Mouse (Mus musculus) skeletal muscle tissue, adult 2 months (tissue): ENCODE results near the gene Rab30.

Experiments used
- DNase-seq: peaks from one replicate; pipeline ENCODE4 v3.0.0-alpha.2; 2012; ENCODE audit warnings: low read depth, low spot score

Gene Rab30

DNA sequence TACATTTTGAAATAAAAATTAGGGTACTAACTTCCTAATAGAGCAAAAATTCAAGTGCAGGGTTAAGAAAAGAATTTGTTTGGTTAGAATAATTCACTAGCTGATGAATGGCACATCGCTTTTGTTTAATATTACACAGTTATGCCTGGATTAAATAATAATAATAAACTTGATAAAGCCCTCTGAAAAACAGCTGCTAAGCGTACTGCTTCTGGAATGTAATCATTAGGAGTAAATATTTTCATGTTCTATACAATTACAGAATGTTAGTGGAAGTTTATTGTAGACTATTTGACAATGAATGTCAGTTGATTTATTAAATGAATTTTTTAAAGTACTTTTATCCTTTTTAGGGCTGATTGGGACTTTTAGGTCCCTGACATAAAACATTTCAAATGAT is 100.9 kb downstream of the Rab30 start:
- DNase-seq = no peak

DNA sequence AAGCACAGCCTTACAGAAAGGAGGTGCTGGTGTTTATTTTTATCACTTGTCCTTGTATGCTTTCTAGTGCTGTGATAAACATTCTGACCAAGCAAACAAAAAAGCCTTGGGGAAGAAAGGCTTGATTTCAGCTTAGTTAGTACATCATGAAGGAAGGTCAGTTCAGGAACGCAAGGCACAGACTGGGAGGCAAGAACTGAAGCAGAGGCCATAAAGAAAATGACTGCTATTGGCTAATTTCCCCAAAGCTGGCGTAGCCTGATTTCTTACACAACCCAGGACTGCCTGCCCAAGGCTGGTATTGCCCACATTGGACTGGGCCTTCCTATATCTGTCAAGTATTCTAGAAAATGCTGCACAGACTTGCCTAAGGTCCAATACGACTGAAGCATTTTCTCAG is 106.8 kb downstream of the Rab30 start:
- DNase-seq = no peak

DNA sequence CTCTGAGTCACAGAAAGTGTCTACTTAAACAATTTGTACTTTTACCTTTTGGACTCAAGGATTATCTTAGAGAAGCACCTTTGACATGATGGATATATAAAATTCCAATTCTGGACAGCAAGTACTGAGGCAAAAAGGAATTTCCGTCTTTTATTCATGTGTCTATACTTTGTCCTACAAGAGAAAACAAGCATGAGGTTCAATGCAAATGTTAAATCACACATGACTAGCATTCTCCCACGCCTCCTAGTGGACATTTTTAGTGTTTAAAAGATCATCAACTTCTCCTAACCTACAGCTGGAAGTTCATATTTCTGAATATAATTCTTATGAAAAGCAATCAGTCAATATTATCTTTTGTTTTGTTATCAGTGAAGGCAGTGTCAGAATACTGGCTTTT is 125.1 kb downstream of the Rab30 start:
- DNase-seq = no peak

DNA sequence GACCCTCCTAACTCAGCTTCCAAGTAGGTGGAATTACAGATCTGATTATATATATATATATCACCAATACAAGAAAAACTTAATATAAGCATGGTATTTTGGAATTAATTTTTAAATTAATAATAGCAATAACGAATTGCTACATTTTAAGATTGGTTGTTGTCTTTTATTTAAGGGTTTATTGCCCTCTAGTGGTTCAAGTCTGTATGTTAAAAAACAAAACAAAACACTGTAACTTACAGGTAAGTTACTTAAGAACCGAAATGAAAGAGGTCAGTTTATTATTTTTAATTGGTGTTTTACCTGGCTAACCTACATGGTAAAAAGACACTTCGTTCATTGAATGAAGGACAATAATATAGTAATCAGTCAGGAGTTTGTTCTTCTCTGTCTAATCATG is 128.8 kb downstream of the Rab30 start:
- DNase-seq = no peak

DNA sequence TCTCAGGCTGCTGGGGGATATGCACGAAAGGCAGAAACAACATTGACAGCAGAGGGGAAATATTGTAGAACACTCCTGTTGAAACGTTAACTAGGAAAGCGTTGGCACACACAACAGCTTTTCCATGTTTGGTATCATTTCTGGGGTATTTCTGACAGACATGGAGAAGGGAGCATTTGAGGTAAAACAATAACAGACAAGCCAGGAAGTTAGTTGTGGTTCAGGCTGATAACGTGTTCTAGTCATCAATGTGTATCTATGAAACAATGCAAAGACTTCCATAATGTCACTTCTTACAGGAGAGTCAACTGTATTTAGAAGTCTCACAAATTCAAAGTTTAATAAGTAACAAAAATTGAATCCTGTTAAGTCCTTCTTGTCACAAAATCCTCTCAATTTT is 130.2 kb downstream of the Rab30 start:
- no peak for DNase-seq

DNA sequence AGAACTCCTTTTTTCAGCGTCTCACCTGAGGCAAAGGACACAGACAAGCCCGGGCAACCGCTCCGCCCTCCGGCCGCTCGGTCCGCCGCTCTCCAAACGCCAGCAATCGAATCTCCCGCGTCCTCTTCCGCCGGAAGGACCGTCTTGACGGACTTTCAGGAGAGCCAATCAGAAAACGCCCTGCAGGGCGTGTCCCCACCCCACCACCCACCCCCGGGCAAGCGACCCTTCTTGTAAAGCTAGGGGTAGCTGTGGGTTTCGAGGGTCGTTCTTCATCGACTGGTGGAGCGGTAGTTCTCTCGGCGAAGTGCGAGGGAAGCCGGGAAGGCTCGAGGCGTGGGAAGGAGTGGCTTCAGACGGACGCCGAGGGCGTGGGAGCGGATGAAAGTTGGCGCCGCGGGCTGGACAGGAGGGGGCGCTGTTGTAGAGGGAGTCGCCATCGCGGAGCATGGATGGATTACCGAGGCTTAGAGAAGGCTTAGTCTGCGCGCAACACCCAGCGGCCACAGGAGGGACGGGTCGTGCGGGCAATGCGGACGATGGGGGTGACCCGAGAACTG is 132.8 kb downstream of the Rab30 start, which contains the start of the genes Ddias and Prcp:
Gene Ddias, minus strand, starts transcription at position 132 of the 560 bp plus-strand sequence.
Gene Prcp, plus strand, starts transcription at position 355 of the 560 bp plus-strand sequence.
- peak; percentile 92 for DNase-seq

DNA sequence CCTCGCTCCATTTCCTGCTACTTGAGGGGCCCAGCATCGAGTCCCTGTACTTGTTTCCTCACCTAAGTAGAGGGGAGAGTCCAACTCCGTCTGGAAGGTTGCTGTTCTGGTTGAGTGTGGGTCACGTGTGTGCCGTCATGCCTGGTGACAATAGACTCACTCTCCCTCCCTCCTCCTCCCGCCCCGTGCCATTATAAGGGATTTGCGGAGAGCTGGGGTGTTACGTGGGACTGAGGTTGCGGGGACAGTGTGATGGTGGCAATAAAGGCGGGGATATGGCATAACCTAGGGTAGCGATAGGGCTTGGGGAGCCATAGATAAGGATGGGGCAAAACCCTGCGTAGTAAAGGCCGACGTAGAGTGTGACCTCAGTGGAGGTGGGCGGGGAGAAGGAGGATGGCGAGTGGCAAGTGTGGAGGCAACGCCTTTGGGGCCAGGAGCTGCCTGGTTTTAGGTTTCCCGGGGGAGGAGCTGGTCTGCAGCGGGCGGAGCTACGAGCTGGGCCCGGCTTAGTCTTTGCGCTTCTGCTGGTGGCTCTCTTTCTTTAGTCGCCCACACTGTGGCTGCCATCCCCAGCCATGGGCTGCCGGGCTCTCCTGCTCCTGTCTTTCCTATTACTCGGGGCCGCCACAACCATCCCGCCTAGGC is 133.5 kb downstream of the Rab30 start:
- peak; percentile 90 for DNase-seq

DNA sequence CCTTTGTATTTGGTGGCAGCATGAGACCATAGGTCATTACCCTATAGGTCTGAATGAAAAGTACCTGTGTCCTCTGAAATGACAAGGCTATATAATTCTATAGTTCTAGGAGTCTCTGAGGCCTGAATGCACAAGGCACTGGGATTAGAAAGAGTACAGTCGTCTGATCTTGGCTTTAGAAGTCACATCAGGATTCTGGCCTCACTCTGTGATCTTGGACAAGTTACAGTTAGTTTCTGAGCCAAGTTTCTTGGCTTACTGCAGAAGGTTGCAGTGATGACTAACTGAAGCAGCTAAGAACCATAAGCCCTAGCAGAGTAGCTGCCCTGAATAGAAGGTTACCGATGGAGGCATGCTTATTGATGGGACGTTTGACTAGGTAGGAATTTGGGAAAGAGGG is 134.7 kb downstream of the Rab30 start:
- peak; percentile 69 for DNase-seq

DNA sequence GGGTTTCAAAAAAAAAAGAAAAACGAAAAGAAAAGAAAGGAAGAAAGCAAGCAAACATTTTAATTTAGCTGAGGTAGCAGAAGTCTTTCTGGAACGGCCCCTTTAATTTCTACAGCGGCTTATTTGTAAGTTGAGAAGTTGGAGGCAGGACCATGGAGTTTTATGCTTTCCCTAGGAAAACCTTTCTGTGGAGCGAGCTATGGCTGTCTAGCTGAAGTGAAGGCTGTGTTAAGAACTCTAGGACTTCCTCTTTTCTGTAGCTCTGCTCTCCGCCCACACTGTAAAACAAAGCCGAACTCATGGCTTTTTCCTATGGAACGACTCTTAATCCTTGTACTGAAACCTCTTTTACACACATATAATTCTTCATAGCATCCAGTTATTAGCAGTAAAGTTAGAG is 135.1 kb downstream of the Rab30 start:
- DNase-seq = peak; percentile 25

DNA sequence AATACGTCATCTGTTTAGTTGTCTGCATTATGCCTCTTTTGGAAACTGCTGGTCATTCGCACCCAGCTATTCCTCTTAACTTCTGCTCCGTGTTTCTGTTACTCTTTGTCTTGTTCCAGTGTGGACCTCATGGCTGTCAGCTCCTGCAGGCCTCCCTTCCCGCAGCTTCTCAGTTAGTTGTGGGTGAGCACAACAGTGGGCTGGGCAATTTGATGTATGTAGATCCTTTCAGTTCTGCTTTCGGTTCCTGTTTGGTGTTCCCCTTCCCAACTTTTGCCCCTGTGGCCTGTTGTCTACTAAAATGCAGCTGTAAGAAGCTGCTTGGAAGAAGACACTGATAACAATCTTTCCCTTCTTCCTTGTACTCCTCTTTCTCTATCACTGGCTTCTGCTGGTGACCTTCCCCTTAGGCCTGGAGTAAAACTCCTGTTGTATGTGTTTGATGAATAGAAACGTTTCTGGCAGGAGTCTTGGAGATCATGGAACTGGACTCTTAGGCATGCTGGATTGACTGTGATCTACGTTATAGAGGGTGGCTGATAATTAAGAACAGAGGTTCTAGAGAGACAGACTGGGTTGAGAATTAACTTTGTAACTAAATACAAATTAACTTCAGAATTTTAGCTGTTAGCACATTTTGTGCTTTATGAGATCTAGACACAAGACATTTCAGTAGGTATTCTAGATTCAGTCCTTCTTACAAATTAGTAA is 137.3 kb downstream of the Rab30 start:
- peak; percentile 48 for DNase-seq

DNA sequence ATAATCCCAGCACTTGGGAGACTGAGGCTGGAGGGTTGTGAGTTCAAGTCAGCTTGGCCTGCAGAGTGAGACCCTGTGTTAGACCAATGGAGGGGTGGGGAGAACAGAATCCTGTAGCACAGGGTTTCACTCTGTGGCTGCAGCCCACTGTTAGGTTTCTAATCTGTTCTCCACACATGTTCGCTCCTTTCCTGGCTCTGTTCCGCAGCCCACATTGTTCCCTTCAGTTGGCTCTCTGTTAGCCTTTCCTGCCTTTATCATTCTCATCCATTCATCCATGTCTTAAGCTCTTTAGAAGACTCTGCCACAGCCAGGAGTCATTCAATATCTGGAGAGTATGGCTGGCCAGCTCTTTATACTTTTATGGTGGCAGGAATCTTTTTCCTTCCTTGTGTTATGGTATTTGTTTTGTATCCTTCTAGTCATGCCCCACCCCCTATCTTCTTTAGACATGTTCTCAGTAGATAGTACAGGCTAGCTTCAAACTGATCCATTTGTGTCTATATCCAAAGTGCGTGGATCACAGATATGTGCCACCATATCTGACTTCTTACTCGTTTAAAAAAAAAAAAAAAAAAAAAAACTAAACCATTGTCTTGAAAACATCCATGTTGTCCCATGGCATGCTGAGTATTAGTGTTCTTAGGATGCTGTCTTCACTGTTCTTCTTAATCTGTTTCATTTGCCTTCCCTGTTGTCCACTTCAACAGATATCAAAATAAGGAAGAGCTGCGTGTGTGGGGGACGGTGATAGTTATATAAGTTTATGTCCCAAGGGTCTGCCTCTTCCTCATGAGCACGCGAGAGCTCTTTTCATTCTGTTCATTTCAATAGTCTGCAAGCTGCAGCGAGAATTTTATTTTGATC is 142.7 kb downstream of the Rab30 start:
- no peak for DNase-seq

DNA sequence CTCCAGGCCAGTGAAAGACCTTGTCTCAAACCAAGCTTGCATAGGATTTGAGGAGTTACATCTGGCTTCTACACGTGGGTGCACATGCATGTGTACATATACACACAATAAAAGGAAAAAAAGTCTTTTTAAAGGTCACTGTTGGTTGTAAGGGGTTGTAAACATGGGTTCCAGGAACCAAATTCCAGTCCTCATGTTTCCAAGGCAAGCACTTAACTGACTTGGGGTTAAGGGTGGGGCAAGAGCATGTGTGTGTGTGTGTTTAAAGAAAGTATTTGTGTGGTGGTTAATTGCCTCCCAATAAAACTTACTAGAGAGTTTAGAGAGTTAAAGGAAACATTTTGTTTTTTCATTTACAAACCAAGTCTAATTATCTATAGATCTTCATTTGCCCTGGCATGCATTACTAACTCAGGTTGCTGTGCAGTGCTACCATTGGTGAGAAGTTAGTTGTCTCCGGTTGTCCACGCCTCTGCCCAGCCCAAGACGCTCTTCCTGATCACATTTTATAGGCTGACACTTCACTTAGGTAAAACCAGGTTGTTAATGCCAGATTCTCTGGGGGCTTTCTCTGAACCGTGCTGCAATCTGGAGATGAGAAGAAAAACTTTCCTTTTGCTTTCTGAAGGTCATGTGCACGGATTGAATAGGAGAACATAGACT is 143.7 kb downstream of the Rab30 start:
- no peak for DNase-seq

DNA sequence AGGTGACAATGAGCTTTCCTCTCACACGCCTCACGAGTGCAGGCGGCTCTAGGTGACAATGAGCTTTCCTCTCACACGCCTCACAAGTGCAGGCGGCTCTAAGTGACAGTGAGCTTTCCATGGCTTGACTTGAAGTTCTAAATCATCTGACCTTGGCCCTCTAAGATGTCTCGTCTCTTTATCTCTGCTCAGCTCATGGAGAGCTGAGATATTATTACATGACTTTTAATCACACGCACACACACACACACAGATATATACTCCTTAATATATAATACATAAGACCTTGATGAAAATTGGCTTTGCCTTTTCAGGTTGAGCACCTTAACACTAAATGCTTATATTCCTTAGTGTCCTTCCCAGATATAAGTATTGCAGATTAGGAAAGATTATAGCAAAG is 145.4 kb downstream of the Rab30 start:
- no peak for DNase-seq

DNA sequence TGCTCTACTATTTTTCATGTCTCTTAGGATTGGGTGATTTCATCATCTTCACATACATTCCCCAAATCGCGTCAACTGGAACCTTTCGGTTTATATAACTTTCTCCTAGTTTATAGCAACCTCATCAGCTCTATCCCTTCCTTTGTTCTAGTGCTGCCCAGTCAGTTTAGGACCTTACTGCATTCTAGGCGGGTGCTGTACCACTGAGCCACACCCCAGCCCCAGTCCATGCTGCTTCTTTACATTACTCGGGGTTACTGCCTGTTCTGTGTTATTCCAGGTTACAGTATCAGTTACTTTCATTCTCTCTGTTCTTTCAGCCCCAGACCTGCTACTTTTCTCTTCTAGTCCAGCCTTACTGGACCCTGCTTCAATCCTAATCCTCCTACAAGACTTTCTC is 145.8 kb downstream of the Rab30 start:
- DNase-seq = no peak

DNA sequence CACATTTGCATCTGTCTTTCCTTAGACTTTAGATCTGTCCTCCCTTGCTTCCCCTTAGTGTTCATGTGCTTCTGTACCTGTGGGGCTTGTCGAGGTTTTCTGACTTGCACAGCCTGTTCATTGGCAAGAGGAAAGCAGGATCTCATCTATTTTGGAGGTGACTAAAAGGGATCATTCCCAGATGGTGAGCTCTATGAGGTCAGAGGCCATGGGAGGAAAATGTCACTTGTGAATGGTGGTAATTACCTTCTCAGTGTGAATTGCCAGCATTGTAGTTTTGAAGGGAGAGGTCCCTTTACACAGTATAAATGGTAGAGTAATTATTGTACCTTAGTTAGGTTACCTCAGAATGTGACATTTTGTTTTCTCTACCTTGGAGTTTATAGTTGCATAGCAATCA is 148.8 kb downstream of the Rab30 start:
- DNase-seq = no peak

DNA sequence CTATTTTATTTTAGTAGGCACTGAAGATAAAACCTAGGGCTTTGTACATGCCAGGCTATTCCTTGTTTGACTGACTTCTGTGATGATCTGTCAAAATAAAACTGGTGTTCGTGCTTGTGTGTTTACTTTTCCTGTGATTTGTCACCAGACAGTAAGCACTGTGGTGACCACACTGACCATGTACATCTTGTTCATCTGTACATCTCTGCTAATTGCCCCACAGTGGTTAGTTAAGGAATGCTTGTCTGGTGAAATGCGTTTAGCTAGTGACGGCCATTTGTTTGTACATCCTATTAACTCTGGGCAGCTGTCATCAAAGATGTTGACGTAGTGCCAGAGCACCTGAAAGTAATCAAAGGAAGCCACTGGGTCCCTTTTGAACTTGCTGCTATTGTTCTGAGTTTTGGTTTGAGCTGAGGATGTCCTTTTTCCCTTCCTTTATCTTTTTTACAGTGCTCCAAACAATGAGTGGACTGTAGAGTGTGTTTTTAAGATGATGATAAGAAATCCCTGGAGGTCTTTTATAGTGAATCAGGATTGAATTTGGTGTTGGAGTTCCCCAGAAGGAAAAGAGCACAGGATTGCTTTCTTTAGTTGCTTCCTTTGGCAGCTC is 149.3 kb downstream of the Rab30 start:
- DNase-seq = no peak

DNA sequence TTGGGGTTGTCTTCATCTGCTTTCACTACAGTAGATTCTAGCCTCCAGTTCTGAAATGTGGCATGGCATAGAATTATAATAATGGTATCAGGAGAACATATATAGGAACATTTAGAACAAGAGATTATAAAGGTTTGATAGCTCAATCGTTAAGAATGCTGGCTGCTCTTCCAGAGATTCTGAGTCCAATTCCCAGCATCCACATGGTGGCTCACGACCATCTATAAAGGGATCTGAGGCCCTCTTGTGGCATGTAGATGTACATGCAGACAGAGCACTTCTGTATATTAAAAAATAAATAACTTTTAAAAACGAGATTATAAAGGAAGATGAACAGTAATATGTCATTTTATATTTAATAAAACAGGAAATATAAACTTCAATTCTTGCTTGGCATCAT is 152.1 kb downstream of the Rab30 start:
- DNase-seq = no peak
